Mouse (Mus musculus) gastrocnemius, adult 8-10 months (tissue): ENCODE results near the gene Slc39a12. TPM values are rescaled to one million over a fixed set of nuclear protein-coding genes. Genes with fewer than 3 reads are reported as not detected.

Source experiments
- DNase-seq, 2 experiments: peaks; one replicate each; pipeline ENCODE4 v3.0.0; 2022; ENCODE audit warnings: low spot score in 2 of 2
- total RNA-seq, 4 experiments: library from RNA; stranded (reverse); gene quantifications; 2 replicates each; pipeline ENCODE4 v1.2.4; 2022

Slc39a12 gene
- under 1 TPM in 1 of 4 experiments, not detected in 3; 0.19 TPM for total RNA-seq

DNA sequence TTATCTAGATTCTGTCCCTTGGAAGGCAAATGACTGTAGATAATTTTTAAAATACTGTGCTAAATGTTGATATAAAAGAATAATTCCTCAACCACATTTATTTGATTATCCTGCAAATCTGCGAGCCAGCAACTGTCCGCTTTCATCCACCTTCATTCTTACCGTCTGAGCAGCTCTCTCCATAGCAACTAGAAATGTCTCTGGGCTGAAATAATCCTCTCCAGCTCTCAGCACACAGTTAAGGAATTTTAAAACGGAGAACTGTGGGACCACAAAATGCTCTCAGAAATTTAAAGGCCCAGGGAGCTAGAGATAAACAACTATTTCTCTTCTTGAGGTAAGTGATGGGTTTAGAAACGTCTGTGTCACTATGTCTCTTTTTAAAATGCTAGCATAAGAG, at the start of gene Slc39a12:
Gene Slc39a12 (plus strand): TSS at position 155 of the 400 bp plus-strand sequence.
- DNase-seq: no peak

DNA sequence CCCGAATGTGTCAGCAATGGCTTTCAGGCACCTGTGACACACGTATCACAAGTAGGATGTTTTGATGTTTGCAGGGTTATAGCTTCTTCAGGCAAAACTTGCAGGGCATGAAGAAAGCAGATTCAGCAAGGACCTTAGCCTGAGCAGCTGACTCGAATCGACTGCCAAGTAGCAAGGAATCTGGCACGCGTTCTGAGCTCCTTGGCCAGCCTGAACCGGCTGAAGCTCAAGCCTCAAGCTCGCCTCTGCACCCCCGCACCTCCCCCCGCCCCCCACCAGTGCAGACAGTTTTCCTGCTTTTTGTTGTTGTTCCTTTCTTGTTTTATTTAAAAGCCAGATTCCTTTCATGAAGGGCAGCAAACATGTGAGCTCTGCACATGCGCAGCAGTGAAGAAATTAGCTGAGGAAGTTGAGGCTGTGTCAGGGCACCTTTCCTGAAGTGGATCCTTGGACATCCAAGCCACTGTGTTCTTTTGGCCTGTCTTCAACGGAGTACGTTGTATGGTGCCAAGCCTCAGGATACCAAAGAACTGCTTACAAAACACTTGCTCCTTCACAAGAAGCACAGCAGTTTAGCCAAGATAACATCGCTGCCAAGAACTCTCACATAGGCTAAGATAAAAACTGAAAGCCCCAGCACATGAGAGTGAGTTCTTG, 46.3 kb upstream of the Slc39a12 start:
- DNase-seq: peak; percentile 54 to 77

DNA sequence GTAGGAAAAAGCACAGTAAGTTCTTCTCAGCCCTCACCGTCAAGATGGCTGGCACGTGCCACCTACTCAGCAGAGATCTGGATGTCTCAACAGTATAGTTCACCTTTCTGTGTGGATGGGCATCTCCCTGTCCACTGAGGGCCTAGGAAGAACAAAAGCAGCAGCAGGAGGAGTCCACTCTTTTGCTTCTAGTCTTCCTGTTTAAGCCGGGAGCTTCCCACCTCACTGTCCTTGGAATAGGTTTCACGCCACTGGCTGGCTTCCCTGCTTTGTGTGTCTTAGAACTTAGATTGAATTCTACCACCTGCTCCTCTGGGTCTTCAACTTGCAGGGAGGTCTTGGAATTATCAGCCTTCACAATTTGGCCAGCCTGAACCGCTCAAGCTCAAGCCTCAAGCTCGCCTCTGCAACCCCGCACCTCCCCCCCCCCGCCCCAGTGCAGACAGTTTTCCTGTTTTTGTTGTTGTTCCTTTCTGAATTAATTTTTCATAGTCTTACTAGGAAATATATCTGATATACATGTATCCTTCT, 45.7 kb upstream of the Slc39a12 start:
- peak in 1 of 2 experiments; percentile 3 for DNase-seq

GRCm38 (mm10) chr2:14388856-14389255, 740 bp downstream of the Slc39a12 start:
- no peak for DNase-seq

- no peak for DNase-seq
These were observed 2.8 kb downstream of the Slc39a12 start for GRCm38 (mm10) chr2:14390900-14391299.

- no peak for DNase-seq
These were observed 14.9 kb downstream of the Slc39a12 start for GRCm38 (mm10) chr2:14403000-14403399.

DNA sequence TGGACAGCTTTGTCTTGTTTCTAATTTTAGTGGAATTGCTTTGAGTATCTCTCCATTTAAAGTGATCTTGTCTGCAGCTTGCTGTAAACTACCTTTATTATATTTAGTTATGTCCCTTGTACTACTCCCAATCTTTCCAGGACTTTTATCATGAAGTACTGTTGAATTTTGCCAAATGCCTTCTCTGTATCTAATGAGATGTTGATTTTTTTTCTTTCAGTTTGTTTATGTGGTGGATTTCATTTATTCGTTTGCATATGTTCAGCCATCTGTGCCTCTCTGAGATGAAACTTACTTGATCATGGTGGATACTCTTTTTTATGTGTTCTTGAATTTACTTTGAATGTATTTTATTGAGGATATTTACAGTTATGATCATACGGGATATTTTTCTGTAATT, 40.9 kb downstream of the Slc39a12 start:
- no peak for DNase-seq

DNA sequence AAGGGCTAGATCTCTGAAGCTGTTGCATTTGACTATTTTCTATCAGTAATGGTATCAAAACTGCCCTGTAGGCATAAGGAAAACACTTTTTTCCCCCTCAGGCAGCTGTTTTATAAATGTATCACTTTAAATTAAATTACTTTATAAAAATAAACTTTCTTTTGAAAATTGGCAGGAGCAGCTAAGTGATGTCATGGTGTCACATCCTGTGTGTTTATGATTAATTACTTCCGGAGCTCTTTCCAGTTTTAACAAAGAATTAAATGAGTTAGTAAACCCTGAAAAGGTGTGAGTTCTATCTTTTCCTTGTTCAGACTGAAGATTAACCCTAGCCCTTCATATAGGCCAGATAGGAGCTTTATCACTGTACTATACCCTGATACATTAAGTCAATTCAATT, 59.2 kb downstream of the Slc39a12 start:
- DNase-seq: no peak

- DNase-seq: no peak
These were observed 62.8 kb downstream of the Slc39a12 start for GRCm38 (mm10) chr2:14450866-14451265.

- no peak for DNase-seq
These were observed 67.0 kb downstream of the Slc39a12 start for GRCm38 (mm10) chr2:14454946-14455631.

GRCm38 (mm10) chr2:14464438-14464837, 76.3 kb downstream of the Slc39a12 start:
- no peak for DNase-seq

GRCm38 (mm10) chr2:14494132-14494531, 106.0 kb downstream of the Slc39a12 start:
- DNase-seq: no peak

GRCm38 (mm10) chr2:14496150-14496549, 108.0 kb downstream of the Slc39a12 start:
- DNase-seq: no peak

GRCm38 (mm10) chr2:14502482-14502881, 114.4 kb downstream of the Slc39a12 start:
- no peak for DNase-seq

GRCm38 (mm10) chr2:14518237-14518636, 130.1 kb downstream of the Slc39a12 start:
- no peak for DNase-seq

- no peak for DNase-seq
These were observed 146.4 kb downstream of the Slc39a12 start for GRCm38 (mm10) chr2:14534325-14535077.

DNA sequence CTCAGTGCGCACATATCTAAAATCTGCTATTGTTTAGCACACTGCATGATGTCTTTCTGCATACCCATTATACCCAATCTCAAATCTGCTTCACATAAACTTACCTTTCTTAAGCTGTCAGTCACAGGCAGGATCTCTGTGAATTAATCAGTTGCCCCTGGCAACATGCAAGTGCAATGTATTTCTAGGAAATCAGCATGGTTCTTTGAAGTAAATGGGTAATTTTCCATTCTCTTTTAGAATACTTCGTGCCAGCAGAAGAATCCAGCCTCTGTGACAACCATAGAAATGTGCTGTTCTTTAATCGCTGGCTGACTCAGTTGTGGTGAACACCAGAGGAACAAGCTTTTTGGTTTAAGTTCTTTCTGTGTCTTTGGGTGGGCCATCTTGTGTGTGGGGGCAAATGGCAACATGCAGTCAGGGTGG, 147.1 kb downstream of the Slc39a12 start:
- DNase-seq: no peak

DNA sequence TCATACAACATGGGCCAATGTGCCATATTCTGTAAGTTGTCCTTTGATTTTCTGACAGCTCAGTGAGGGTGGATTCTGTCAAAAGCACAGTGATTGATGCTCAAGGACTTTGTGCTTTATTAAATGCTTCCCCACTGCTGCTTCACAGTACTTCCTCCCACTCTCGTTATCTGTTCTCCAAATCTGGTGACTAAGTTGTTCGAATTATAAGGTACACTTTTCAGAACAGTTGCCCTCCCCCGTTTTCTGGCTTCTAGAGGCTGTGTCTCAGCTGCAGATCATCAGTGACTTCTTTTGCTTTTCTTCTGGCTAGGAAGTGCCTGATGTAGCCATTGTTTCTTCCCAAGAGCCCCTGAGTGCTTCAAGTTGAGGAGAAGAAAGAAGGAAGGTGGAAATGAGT, 149.7 kb downstream of the Slc39a12 start:
- no peak for DNase-seq

DNA sequence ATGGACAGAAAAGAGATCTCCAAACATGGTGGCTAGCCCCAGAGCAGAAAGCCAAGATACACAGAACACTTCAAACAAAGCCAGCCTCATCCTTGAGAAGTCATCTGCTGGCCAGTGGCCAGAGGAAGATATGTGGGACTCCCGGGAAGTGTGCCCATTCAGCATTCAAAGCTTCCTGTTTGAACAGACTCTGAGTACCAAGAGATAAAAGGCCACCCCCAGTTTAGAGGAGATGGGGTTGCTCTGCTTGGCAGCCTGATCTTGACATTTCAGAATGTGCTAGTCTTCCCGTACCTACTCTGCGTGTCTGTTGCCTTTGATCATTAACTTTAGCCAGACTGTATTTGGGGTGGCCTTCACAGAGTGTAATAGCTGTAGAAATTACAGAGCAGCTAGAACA, 155.2 kb downstream of the Slc39a12 start:
- DNase-seq: no peak

DNA sequence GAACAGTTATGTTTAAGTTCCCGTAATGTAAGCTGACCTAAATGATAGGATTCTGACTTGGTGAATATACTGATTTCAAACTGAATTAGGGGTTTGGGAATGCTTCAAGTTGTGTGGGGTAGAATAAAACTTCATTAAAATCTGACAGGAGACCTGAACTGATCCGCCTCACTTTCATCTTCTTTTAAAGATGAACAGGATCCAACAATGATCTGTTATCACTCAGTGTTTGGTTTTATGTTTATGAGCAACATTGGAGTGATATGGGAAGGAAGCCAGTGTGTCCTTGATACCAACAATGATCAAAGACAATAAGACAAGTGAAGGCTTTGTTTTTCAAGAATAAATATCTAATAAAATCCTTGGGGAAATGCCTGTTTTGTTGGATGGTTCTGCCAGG, 155.7 kb downstream of the Slc39a12 start:
- DNase-seq: no peak
